ENCODE assay signal across 29 mouse cellular contexts in genomic region chr16:86117959-86118358, GRCm38 (mm10).
"Had no signal": no experiment of that assay in that cellular context is flagged by ENCODE, and none has a peak within 500 bp of the region (broad histone marks: within the 10 kb centered on the region; RNA-seq: fewer than 3 reads in every experiment).

No protein-coding gene starts in this region.

- H3K4me1 ChIP-seq: embryonic facial prominence, embryonic 13.5 days; embryonic facial prominence, embryonic 15.5 days; forebrain, embryonic 10.5 days; forebrain, embryonic 12.5 days; forebrain, embryonic 13.5 days; forebrain, embryonic 15.5 days; heart, embryonic 10.5 days had no signal

- H3K4me3 ChIP-seq: embryonic facial prominence, embryonic 13.5 days; embryonic facial prominence, embryonic 15.5 days; erythroblast, embryonic 14.5 days; forebrain, embryonic 10.5 days; forebrain, embryonic 12.5 days; forebrain, embryonic 13.5 days; forebrain, embryonic 15.5 days; gastrocnemius, adult 2 months; heart, adult 2 months; heart, embryonic 10.5 days had no signal

- DNase-seq: cerebellum, adult 2 months; cerebellum, adult 8-10 months; cerebellum, adult 9-10 months; cerebellum, adult 9-11 months; cerebellum, postnatal 10 days; cerebellum, postnatal 14 days; cerebellum, postnatal 25 days; cerebellum, postnatal 36 days; embryo, embryonic 11 days; forebrain, postnatal 0 days; gastrocnemius, adult 2 months; gastrocnemius, postnatal 10 days; gastrocnemius, postnatal 14 days; gastrocnemius, postnatal 25 days; gastrocnemius, postnatal 36 days; heart, adult 11 months; heart, adult 18-20 months; heart, adult 2 months had no signal

- H3K36me3 ChIP-seq: embryonic facial prominence, embryonic 13.5 days; embryonic facial prominence, embryonic 15.5 days; forebrain, embryonic 10.5 days; forebrain, embryonic 12.5 days; forebrain, embryonic 15.5 days; heart, embryonic 10.5 days had no signal

- H3K9ac ChIP-seq: embryonic facial prominence, embryonic 13.5 days; embryonic facial prominence, embryonic 15.5 days; forebrain, embryonic 12.5 days; forebrain, embryonic 13.5 days; forebrain, embryonic 15.5 days; forebrain, postnatal 0 days had no signal

- H3K9me3 ChIP-seq: embryonic facial prominence, embryonic 13.5 days; embryonic facial prominence, embryonic 15.5 days; forebrain, embryonic 10.5 days; forebrain, embryonic 12.5 days; forebrain, embryonic 13.5 days; forebrain, embryonic 15.5 days; heart, embryonic 10.5 days had no signal

- H3K27me3 ChIP-seq: embryonic facial prominence, embryonic 13.5 days; embryonic facial prominence, embryonic 15.5 days; forebrain, embryonic 12.5 days; forebrain, embryonic 13.5 days; forebrain, embryonic 15.5 days had no signal

- H3K4me2 ChIP-seq: embryonic facial prominence, embryonic 13.5 days; embryonic facial prominence, embryonic 15.5 days; forebrain, embryonic 12.5 days; forebrain, embryonic 13.5 days; forebrain, embryonic 15.5 days; heart, embryonic 11.5 days had no signal

- H3K27ac ChIP-seq: embryonic facial prominence, embryonic 13.5 days; embryonic facial prominence, embryonic 15.5 days; forebrain, embryonic 10.5 days; forebrain, embryonic 12.5 days; forebrain, embryonic 13.5 days; forebrain, embryonic 15.5 days; gastrocnemius, adult 2 months; heart, adult 2 months; heart, embryonic 10.5 days had no signal

- ATAC-seq: forebrain, embryonic 13.5 days; forebrain, embryonic 14.5 days; forebrain, embryonic 15.5 days; forebrain, embryonic 16.5 days; forebrain, postnatal 0 days had no signal
